Mouse (Mus musculus): ENCODE measurements around the gene Mfsd5. TPM values are rescaled to one million over a fixed set of nuclear protein-coding genes. Genes with fewer than 3 reads are reported as not detected.

Gene Mfsd5
- polyA plus RNA-seq (2015; fragmentation: Nextera tagmentation; extraction: Ambion mirVana) = 60.3 and 67.3 TPM in 2 replicates

DNA sequence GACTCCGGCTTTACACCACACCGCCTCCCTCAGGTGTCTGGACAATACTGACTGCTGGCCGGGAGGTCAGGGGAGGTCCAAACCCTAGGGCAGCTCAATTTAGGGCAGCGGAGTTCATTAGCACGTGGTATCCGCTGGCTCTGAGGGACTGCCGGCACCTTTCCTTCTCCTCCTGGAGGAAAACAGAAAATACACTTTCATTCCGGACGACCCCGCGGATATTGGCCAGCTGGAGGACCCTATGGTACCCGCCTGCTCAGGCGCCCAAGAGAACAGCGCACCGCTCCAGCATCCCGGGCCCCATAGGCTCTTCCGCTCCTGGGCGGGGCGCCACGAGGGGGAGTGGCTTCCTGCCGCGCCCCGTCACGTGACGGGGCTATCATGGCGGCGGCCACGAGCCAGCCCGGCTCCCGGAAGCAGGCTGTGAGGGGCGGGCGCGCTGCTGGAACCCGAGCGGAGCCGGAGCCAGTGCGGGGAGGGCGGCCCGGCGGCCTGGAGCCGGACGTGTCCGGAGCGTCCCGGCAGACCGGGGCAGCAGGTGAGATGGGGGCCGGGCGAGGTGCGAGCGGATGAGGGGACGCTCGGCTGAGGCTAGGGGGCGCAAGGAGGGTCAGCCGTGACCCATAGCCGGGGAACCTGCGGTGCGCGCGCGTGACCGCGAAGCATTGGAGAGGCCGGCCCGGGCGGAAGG lies at the start of gene Mfsd5:
Mfsd5 (plus strand) TSS at position 363 of the 691 bp plus-strand sequence.
- Histone ChIP-seq H3K9ac (peak within 1 kb of the TSS; percentile 84), H3K4me2 (peak within 1 kb of the TSS; percentile 92), H3K4me1 (peaks cover 21% of the 10 kb centered on the region), H3K27ac (peak within 1 kb of the TSS; percentile 89), H3K4me3 (peak within 1 kb of the TSS; percentile 85), H3K9me3 (no peaks in the 10 kb centered on the region), H3K27me3 (no peaks in the 10 kb centered on the region), H3K36me3 (peaks cover 23% of the 10 kb centered on the region)
- ATAC-seq (ENCODE audit: insufficient number of reproducible peaks, insufficient read depth, low FRiP score, low TSS enrichment, low read depth) = peak; percentile 92
- under 1% methylated on average over 65 of the region's 65 CpGs for WGBS

DNA sequence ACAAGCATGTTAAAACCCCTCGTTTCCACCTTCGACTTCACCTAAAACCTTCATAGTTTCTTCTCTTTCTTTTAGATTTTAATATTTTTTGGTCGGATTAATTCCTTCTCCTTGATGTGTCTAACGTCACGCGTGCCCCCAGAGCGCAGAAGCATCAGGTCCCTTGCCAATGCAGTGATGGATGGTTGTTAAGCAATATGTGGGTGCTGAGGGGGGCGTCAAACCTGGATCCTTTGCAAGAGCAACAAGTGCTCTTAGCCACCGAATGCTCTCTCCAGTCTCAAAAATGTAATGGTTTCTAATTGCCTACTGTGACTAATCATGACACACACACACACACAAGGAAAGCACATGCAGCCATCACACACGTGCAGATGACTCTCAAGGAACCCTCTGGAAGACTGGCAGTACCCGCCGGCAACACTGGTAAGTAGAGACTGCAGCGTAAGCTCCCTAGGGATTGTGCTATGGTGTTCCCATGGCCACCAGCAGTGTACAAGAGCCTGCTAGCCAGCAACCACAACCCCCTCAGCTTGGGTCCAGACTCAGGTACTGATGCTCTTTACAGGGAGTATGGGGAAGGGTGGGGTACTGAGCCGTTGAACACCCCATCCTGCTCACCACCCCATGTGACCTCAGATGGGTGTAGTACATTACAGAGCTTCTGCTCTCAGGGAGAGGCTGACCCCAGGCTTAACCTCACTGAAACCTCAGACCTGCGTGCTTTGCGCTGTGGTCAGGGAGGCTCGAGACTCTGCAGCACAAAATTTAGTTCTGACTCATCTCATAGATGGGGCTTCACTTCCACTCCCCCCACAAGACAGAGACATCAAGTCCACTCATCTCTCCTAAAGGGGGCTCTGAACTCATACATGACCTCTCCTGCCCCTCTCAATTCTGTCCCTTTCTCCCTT lies 48.6 kb upstream of the Mfsd5 start:
- H3K9me3 ChIP-seq = no peaks in the 10 kb centered on the region
- no peak overlapping the region; the same call in 1 of the 2 replicates for H3K27ac ChIP-seq
- no peak overlapping the region for H3K4me2 ChIP-seq
- WGBS = 71% methylated on average over 17 of the region's 17 CpGs
- no peak overlapping the region for H3K4me3 ChIP-seq
- no peaks in the 10 kb centered on the region for H3K27me3 ChIP-seq
- H3K4me1 ChIP-seq = peaks cover 34% of the 10 kb centered on the region
- H3K9ac ChIP-seq = no peak overlapping the region
- peaks cover 22% of the 10 kb centered on the region for H3K36me3 ChIP-seq
- no peak for ATAC-seq (ENCODE audit: insufficient number of reproducible peaks, insufficient read depth, low FRiP score, low TSS enrichment, low read depth)

DNA sequence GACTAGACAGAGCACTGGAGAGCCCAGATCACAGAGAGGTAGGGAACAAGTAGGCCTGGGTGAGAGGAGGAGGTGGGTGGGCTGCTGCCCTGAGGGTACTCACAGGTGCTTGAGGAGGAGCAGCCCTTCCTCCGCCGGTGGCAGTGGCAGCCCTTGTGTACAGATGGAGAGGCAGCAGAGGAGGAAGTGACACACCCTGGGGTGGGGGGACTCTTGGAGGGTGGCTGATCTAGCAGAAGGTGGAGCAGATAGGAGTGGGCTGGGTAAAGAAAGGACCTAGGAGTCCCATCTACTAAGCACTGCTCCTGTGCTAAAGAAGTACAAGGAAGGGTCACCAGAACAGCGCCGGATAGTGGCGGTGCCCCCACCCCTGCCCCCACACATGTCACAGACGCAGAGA lies 47.5 kb upstream of the Mfsd5 start, which contains the start of gene Itgb7:
Itgb7 (minus strand) TSS at position 197 of the 400 bp plus-strand sequence.
- Histone ChIP-seq H3K36me3 (peaks cover 32% of the 10 kb centered on the region), H3K4me2 (no peak within 1 kb of the TSS), H3K27ac (peak within 1 kb of the TSS; percentile 48), H3K27me3 (no peaks in the 10 kb centered on the region), H3K4me3 (no peak within 1 kb of the TSS), H3K9me3 (no peaks in the 10 kb centered on the region), H3K4me1 (peaks cover 41% of the 10 kb centered on the region), H3K9ac (peak within 1 kb of the TSS; percentile 16; the same call in 1 of the 2 replicates)
- ATAC-seq (ENCODE audit: insufficient number of reproducible peaks, insufficient read depth, low FRiP score, low TSS enrichment, low read depth) = no peak
- 38% methylated on average over 6 of the region's 6 CpGs for WGBS

DNA sequence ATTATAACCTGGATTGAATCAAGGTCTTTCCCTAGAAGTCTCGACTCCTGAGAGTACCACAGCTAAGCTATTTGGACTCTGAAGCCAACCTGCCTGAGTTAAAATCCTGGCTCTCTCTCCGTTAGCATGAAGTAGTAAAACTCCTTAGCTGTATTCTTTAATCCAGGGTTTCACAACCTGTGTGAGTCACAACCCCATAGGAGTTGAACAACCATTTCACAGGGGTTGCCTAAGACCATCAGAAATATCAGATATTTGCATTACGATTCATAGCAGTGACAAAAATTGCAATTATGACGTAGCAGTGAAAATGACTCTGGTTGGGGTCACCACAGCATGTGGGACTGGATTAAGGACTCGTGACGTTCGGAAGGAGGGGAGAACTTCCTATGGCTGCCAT lies 46.5 kb upstream of the Mfsd5 start:
- no peaks in the 10 kb centered on the region for H3K27me3 ChIP-seq
- peaks cover 41% of the 10 kb centered on the region for H3K4me1 ChIP-seq
- peaks cover 41% of the 10 kb centered on the region for H3K36me3 ChIP-seq
- H3K9me3 ChIP-seq = no peaks in the 10 kb centered on the region
- no peak overlapping the region for H3K4me2 ChIP-seq
- no peak for ATAC-seq (ENCODE audit: insufficient number of reproducible peaks, insufficient read depth, low FRiP score, low TSS enrichment, low read depth)
- no peak overlapping the region for H3K9ac ChIP-seq
- WGBS = 78% methylated on average over 7 of the region's 7 CpGs
- no peak overlapping the region; the same call in 1 of the 2 replicates for H3K27ac ChIP-seq
- no peak overlapping the region for H3K4me3 ChIP-seq

DNA sequence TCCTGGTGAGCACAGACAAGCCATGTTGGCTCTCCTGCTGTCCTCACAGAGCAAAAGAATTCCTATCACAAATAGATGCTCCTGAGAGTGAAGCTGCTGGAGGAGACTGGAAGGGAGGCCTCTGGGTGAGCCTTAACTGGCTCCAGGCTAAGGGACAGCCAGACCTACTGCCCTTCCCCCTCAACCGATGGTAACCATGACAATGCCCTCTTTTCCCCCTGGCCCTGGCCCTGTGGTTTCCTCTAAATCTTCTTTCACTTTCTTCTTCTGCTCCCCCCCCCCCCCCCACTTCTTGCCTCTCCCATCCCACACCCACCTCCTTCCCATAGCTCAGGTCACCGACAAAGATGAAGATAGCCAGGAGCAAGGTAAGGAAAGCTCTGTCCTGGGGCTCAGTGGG lies 45.4 kb upstream of the Mfsd5 start:
- Histone ChIP-seq H3K4me3 (no peak overlapping the region), H3K4me1 (peaks cover 41% of the 10 kb centered on the region), H3K36me3 (peaks cover 52% of the 10 kb centered on the region), H3K9me3 (no peaks in the 10 kb centered on the region), H3K27me3 (no peaks in the 10 kb centered on the region), H3K27ac (0 out of 2 replicates have a peak overlapping the region, but pooled peaks have one; percentile 7), H3K4me2 (no peak overlapping the region), H3K9ac (no peak overlapping the region)
- WGBS = 0% methylated on average over 2 of the region's 2 CpGs
- no peak for ATAC-seq (ENCODE audit: insufficient number of reproducible peaks, insufficient read depth, low FRiP score, low TSS enrichment, low read depth)

DNA sequence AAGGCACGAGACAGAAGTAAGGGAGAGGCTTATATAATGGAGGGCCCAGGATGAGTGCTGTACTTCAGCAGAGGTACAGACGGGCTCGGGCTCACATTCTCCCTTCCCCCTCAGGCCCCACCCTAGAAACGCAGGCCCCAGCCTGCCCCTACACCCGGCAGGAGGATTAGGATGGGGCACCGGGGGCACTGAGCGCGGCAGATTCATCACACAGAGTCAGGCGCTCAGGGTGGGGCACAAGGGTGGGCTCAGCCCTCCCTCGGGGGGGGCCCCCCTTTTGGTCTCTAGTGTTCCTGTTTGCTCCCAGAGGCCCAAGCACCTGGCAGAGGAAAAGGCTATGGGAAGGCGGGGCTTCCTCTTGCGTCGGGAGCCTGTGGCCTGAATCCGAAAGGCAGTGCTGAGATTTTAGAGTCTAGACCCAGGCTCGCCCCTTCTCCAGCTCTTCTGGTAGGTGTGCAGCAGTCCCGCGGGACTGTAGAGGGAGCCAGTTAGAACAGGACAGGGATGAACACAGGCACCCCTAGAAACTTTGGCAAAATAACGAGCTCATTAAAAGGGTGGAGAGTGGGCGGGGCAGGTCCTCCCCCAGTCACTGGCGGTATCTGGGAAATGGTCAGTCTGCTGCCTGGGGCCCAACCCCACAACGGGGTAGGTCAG lies 43.8 kb upstream of the Mfsd5 start:
- Histone ChIP-seq H3K27me3 (no peaks in the 10 kb centered on the region), H3K4me2 (peak overlapping the region; percentile 11; the same call in 1 of the 2 replicates), H3K36me3 (peaks cover 66% of the 10 kb centered on the region), H3K9ac (peak overlapping the region; percentile 36), H3K4me1 (peaks cover 41% of the 10 kb centered on the region), H3K4me3 (no peak overlapping the region), H3K9me3 (no peaks in the 10 kb centered on the region), H3K27ac (peak overlapping the region; percentile 77)
- WGBS = 35% methylated on average over 21 of the region's 21 CpGs
- ATAC-seq (ENCODE audit: insufficient number of reproducible peaks, insufficient read depth, low FRiP score, low TSS enrichment, low read depth) = peak; percentile 73

DNA sequence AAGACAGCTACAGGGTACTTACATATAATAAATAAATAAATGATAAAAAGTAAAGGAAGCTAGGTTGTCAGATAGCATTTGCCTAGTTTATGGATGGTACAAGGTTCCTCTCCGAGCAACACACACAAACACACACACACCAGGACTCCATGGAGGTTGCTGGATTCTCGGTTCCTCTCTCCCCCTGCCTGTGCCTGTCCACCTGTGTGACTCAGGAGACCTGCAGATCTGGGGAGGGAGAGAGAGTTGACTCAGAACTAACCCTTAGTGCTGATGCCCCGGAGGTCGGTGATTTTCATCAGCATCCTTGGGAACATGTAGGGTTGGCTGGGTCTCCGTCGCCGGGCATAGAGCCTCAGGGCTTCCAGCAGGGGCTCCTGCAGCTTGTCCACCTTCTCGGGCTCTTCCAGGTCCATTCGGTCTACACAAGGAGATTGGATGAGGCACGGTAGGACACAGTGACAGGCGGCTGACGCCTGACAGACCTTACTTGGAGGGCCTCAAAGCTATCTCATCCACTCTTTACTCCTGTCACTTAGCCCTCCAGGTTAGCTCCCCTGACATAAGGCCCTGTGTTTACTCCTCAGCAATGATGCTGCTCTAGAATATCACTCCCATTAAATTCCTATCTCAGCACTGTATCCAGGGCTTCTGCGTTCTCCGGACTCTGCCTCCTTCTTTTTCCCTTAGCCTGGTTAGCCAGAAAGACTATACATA lies 40.6 kb upstream of the Mfsd5 start:
- H3K9ac ChIP-seq = no peak overlapping the region
- no peaks in the 10 kb centered on the region for H3K9me3 ChIP-seq
- WGBS = 86% methylated on average over 14 of the region's 14 CpGs
- ATAC-seq (ENCODE audit: insufficient number of reproducible peaks, insufficient read depth, low FRiP score, low TSS enrichment, low read depth) = no peak
- H3K27me3 ChIP-seq = no peaks in the 10 kb centered on the region
- peaks cover 82% of the 10 kb centered on the region for H3K36me3 ChIP-seq
- peaks cover 46% of the 10 kb centered on the region for H3K4me1 ChIP-seq
- no peak overlapping the region for H3K4me2 ChIP-seq
- H3K4me3 ChIP-seq = no peak overlapping the region
- no peak overlapping the region for H3K27ac ChIP-seq

DNA sequence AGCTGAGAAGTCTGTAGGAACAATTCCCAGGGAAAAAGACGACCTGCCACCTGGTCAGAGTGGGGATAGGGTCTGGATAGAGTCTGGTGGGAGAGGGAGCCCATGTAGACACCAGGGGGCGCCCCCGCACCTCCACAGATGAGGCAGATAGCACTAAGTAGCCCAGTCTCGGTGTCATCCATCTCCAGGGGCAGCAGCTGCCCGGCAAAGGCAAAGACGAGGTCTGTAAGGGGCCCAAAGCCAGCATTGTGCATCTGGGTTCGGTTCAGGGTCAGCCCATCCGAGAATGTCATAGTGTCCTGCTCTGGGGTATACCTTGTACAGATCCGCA lies 40.0 kb upstream of the Mfsd5 start:
- Histone ChIP-seq H3K27ac (0 out of 2 replicates have a peak overlapping the region, but pooled peaks have one; percentile 8), H3K4me2 (no peak overlapping the region), H3K36me3 (peaks cover 78% of the 10 kb centered on the region), H3K9ac (no peak overlapping the region), H3K9me3 (no peaks in the 10 kb centered on the region), H3K4me1 (peaks cover 49% of the 10 kb centered on the region), H3K4me3 (no peak overlapping the region), H3K27me3 (no peaks in the 10 kb centered on the region)
- no peak for ATAC-seq (ENCODE audit: insufficient number of reproducible peaks, insufficient read depth, low FRiP score, low TSS enrichment, low read depth)
- 15% methylated on average over 9 of the region's 9 CpGs for WGBS

DNA sequence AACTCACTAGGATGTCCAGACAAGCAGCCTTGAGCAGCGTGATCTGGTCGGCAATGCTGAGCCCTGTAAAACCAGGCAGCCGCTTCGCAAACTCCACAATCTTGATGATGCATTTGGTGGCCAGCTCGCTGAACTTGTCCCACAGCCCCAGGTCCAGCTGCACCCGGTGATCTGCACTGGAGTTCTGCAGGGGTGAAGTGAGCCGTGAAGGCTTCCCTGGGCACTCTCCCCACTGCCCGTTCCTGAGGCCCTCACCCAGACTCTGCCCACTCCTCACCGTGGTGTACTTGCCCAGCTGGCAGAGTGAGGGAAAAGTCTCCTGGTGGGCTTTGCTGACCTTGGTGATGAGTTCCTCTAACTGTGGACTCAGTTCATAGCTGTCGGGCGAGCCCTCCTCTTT lies 39.4 kb upstream of the Mfsd5 start:
- no peak overlapping the region for H3K9ac ChIP-seq
- H3K4me2 ChIP-seq = no peak overlapping the region
- no peak for ATAC-seq (ENCODE audit: insufficient number of reproducible peaks, insufficient read depth, low FRiP score, low TSS enrichment, low read depth)
- peaks cover 72% of the 10 kb centered on the region for H3K36me3 ChIP-seq
- H3K4me1 ChIP-seq = peaks cover 47% of the 10 kb centered on the region
- 77% methylated on average over 11 of the region's 11 CpGs for WGBS
- no peaks in the 10 kb centered on the region for H3K27me3 ChIP-seq
- H3K4me3 ChIP-seq = no peak overlapping the region
- 0 out of 2 replicates have a peak overlapping the region, but pooled peaks have one; percentile 8 for H3K27ac ChIP-seq
- H3K9me3 ChIP-seq = no peaks in the 10 kb centered on the region

DNA sequence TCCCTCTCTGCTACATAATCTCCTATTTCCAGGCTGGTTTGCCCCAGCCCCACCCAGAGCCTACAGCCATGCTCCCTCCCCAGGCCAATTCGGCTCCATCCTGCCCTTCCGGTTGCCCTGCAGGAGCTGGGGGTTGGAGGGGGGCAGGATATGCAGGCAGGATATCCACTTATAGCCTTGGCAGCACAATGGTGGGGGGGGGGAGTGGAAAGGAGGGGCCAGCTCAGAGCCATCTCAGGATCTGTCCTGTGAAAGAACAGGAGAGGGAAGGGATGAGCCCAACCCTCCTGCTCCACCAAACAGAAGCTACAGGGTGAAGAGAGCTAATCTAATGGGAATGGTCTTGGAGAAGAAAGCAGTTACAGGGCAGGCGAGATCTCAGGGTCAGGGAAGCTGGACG lies 38.6 kb upstream of the Mfsd5 start:
- Histone ChIP-seq H3K36me3 (peaks cover 64% of the 10 kb centered on the region), H3K4me3 (no peak overlapping the region), H3K27me3 (no peaks in the 10 kb centered on the region), H3K9ac (no peak overlapping the region), H3K4me2 (no peak overlapping the region), H3K4me1 (peaks cover 47% of the 10 kb centered on the region), H3K9me3 (no peaks in the 10 kb centered on the region), H3K27ac (no peak overlapping the region)
- no peak for ATAC-seq (ENCODE audit: insufficient number of reproducible peaks, insufficient read depth, low FRiP score, low TSS enrichment, low read depth)
- 78% methylated on average over 4 of the region's 4 CpGs for WGBS
